Mouse (Mus musculus) midbrain, embryonic 14.5 days (tissue): Measurements from ENCODE around the gene Cspg5. TPM values are rescaled to one million over a fixed set of nuclear protein-coding genes. Genes with fewer than 3 reads are reported as not detected.
A peak's percentile ranks its signal among the peaks of the same experiment; 100 is the strongest.

Experiments used
- ATAC-seq: fragments of 200-750 bp; cut with Nextera tagmentation; 2 replicates; pipeline ENCODE4 v1.8.0; 2017; ENCODE audit warnings: moderate number of reproducible peaks, moderate library complexity; ENCODE audit not compliant: low FRiP score, low TSS enrichment
- DNase-seq: peaks from one replicate; pipeline ENCODE4 v3.0.0-alpha.2; 2015
- H3K27ac ChIP-seq: fragments of 300-500 bp; sonication (generic); replicated peaks from 2 replicates; pipeline ENCODE4 v1.5.1; 2014; ENCODE audit warnings: mild to moderate bottlenecking, low read depth, low read length, moderate library complexity
- H3K27me3 ChIP-seq: fragments of 300-500 bp; sonication (generic); 2 replicates; pipeline ENCODE4 v1.6.1; 2014; ENCODE audit warnings: low read length, control low read depth, mixed read lengths; ENCODE audit not compliant: control insufficient read depth, insufficient read depth
- H3K36me3 ChIP-seq: fragments of 300-500 bp; sonication (generic); 2 replicates; pipeline ENCODE4 v1.6.1; 2014; ENCODE audit warnings: low read length, control low read depth; ENCODE audit not compliant: control insufficient read depth, insufficient read depth
- H3K4me1 ChIP-seq: fragments of 300-500 bp; sonication (generic); 2 replicates; pipeline ENCODE4 v1.6.1; 2014; ENCODE audit warnings: mild to moderate bottlenecking, antibody characterized with exemption, low read length, control low read depth; ENCODE audit not compliant: control insufficient read depth, insufficient read depth
- H3K4me2 ChIP-seq: fragments of 300-500 bp; sonication (generic); 2 replicates; pipeline ENCODE4 v1.6.1; 2014; ENCODE audit warnings: mild to moderate bottlenecking, low read length, moderate library complexity
- H3K4me3 ChIP-seq: fragments of 300-500 bp; sonication (generic); replicated peaks from 2 replicates; pipeline ENCODE4 v1.5.1; 2014; ENCODE audit warnings: low read depth, low read length
- H3K9ac ChIP-seq: fragments of 300-500 bp; sonication (generic); replicated peaks from 2 replicates; pipeline ENCODE4 v1.6.1; 2014; ENCODE audit warnings: mild to moderate bottlenecking, low read length, moderate library complexity
- H3K9me3 ChIP-seq: fragments of 300-500 bp; sonication (generic); 2 replicates; pipeline ENCODE4 v1.6.1; 2016; ENCODE audit warnings: low read length, control low read depth, mixed read lengths; ENCODE audit not compliant: control insufficient read depth
- WGBS: fragments of 180-500 bp; shearing (Covaris S2); extraction: QIAGEN DNeasy Blood & Tissue Kit; methylation state at CpG from one replicate; pipeline ENCODE4 v1.1.7; 2014; 5-methylcytosine and 5-hydroxymethylcytosine counted together
- polyA plus RNA-seq: library from polyadenylated mRNA; unstranded; fragments of >200 nt; fragmentation: Nextera tagmentation; extraction: Ambion mirVana; gene quantifications from 2 replicates; pipeline ENCODE4 v1.2.1, GENCODE M21; 2014

Gene Cspg5
- polyA plus RNA-seq, 1 experiment from 2014 or later = 105 TPM

- ATAC-seq = no peak
- Histone ChIP-seq H3K9ac (no peak overlapping the region), H3K27ac (no peak overlapping the region), H3K4me3 (no peak overlapping the region), H3K36me3 (peaks cover 70% of the 10 kb centered on the region), H3K4me2 (no peak overlapping the region), H3K4me1 (no peaks in the 10 kb centered on the region), H3K9me3 (no peaks in the 10 kb centered on the region), H3K27me3 (no peaks in the 10 kb centered on the region)
- 93% methylated on average over 6 of the region's 6 CpGs for WGBS
- no peak for DNase-seq
These were observed 14.9 kb upstream of the Cspg5 start for GRCm38 (mm10) chr9:110228671-110229070.

GRCm38 (mm10) chr9:110229112-110229511 lies 14.5 kb upstream of the Cspg5 start:
- H3K36me3 ChIP-seq = peaks cover 70% of the 10 kb centered on the region
- H3K27me3 ChIP-seq = no peaks in the 10 kb centered on the region
- DNase-seq = no peak
- no peak overlapping the region for H3K9ac ChIP-seq
- H3K9me3 ChIP-seq = no peaks in the 10 kb centered on the region
- no peak overlapping the region for H3K4me3 ChIP-seq
- no peak for ATAC-seq
- no peak overlapping the region for H3K4me2 ChIP-seq
- 91% methylated on average over 1 of the region's 1 CpGs for WGBS
- no peaks in the 10 kb centered on the region for H3K4me1 ChIP-seq
- no peak overlapping the region for H3K27ac ChIP-seq

GRCm38 (mm10) chr9:110229566-110230248 lies 13.9 kb upstream of the Cspg5 start:
- no peak overlapping the region for H3K4me2 ChIP-seq
- no peak overlapping the region for H3K4me3 ChIP-seq
- no peaks in the 10 kb centered on the region for H3K27me3 ChIP-seq
- H3K9me3 ChIP-seq = no peaks in the 10 kb centered on the region
- ATAC-seq (no peak), DNase-seq (no peak)
- H3K27ac ChIP-seq = no peak overlapping the region
- WGBS = 86% methylated on average over 10 of the region's 10 CpGs
- H3K36me3 ChIP-seq = peaks cover 69% of the 10 kb centered on the region
- H3K9ac ChIP-seq = no peak overlapping the region
- no peaks in the 10 kb centered on the region for H3K4me1 ChIP-seq

- ATAC-seq (no peak), DNase-seq (no peak)
- no peak overlapping the region for H3K27ac ChIP-seq
- H3K27me3 ChIP-seq = no peaks in the 10 kb centered on the region
- H3K4me1 ChIP-seq = no peaks in the 10 kb centered on the region
- H3K4me3 ChIP-seq = no peak overlapping the region
- no peak overlapping the region for H3K4me2 ChIP-seq
- 87% methylated on average over 16 of the region's 16 CpGs for WGBS
- no peak overlapping the region for H3K9ac ChIP-seq
- no peaks in the 10 kb centered on the region for H3K9me3 ChIP-seq
- H3K36me3 ChIP-seq = peaks cover 73% of the 10 kb centered on the region
These were observed 13.1 kb upstream of the Cspg5 start for GRCm38 (mm10) chr9:110230395-110231071.

- no peaks in the 10 kb centered on the region for H3K27me3 ChIP-seq
- no peak overlapping the region for H3K4me2 ChIP-seq
- H3K4me1 ChIP-seq = no peaks in the 10 kb centered on the region
- 96% methylated on average over 6 of the region's 6 CpGs for WGBS
- H3K4me3 ChIP-seq = no peak overlapping the region
- no peak overlapping the region for H3K27ac ChIP-seq
- DNase-seq (no peak), ATAC-seq (no peak)
- no peaks in the 10 kb centered on the region for H3K9me3 ChIP-seq
- H3K36me3 ChIP-seq = peaks cover 85% of the 10 kb centered on the region
- no peak overlapping the region for H3K9ac ChIP-seq
These were observed 8.6 kb upstream of the Cspg5 start for GRCm38 (mm10) chr9:110234962-110235361.

GRCm38 (mm10) chr9:110244567-110244888 lies 945 bp downstream of the Cspg5 start:
- no peak for ATAC-seq

GRCm38 (mm10) chr9:110244889-110245589 lies 1.5 kb downstream of the Cspg5 start:
- Histone ChIP-seq H3K4me3 (peak overlapping the region; percentile 79), H3K36me3 (peaks cover 25% of the 10 kb centered on the region), H3K27ac (peak overlapping the region; percentile 91), H3K9ac (peak overlapping the region; percentile 85), H3K9me3 (no peaks in the 10 kb centered on the region), H3K4me2 (peak overlapping the region; percentile 94), H3K27me3 (no peaks in the 10 kb centered on the region), H3K4me1 (peaks cover 35% of the 10 kb centered on the region)
- WGBS = under 1% methylated on average over 92 of the region's 93 CpGs
- peak; percentile 86 for DNase-seq
- peak; percentile 51 for ATAC-seq

More at GRCm38 (mm10) chr9:110244567-110244888, 945 bp downstream of the Cspg5 start:
- Histone ChIP-seq H3K4me2 (peak overlapping the region; percentile 94), H3K27me3 (no peaks in the 10 kb centered on the region), H3K27ac (peak overlapping the region; percentile 91), H3K4me1 (peaks cover 29% of the 10 kb centered on the region), H3K9me3 (no peaks in the 10 kb centered on the region), H3K9ac (peak overlapping the region; percentile 85), H3K36me3 (peaks cover 28% of the 10 kb centered on the region), H3K4me3 (peak overlapping the region; percentile 79)
- WGBS = 19% methylated on average over 7 of the region's 7 CpGs
- DNase-seq = no peak

- peak overlapping the region; percentile 85 for H3K9ac ChIP-seq
- no peaks in the 10 kb centered on the region for H3K9me3 ChIP-seq
- DNase-seq (peak; percentile 77), ATAC-seq (peak; percentile 61)
- H3K4me3 ChIP-seq = peak overlapping the region; percentile 79
- WGBS = 1% methylated on average over 40 of the region's 40 CpGs
- peaks cover 40% of the 10 kb centered on the region for H3K4me1 ChIP-seq
- no peaks in the 10 kb centered on the region for H3K27me3 ChIP-seq
- H3K36me3 ChIP-seq = peaks cover 19% of the 10 kb centered on the region
- H3K27ac ChIP-seq = peak overlapping the region; percentile 91
- H3K4me2 ChIP-seq = peak overlapping the region; percentile 94
These were observed 2.2 kb downstream of the Cspg5 start for GRCm38 (mm10) chr9:110245590-110246320.
